Mouse (Mus musculus) kidney, adult 18-20 months (tissue): ENCODE data around the gene Rps15.
"Not testable (repeated sequence)": the region's sequence is repeated elsewhere in the genome, so short reads cannot be mapped to it uniquely, and the experiment has no call there.

ENCODE experiments used
- DNase-seq: peaks from one replicate; pipeline ENCODE4 v3.0.0; 2021

Rps15 gene

GRCm38 (mm10) chr10:80292251-80293146 is at the start of gene Rps15:
Gene Rps15 (plus strand): TSS chr10:80292453.
- DNase-seq: peak; percentile 94

DNA sequence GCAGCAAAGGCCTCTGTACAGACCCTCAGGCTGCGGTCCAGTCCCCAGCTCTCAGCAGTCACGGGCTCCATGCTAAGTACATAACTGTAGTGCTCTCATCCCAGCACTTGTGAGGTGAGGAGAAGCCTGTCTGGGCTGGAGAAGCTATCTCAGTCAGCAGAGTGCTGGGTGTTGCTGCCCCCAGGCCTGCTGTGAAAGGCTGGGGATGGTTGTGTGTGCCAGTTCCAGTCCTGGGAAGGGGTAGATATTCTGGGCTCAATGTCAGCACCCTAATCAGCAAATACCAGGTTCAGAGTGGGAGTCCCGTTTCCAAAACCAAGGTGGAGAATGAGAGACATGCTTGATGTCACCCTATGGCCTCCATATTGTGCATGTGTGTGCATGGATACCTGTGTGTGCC is 49.6 kb upstream of the Rps15 start:
- no peak for DNase-seq

GRCm38 (mm10) chr10:80244791-80245399 is 47.4 kb upstream of the Rps15 start:
- no peak for DNase-seq

GRCm38 (mm10) chr10:80245600-80245999 is 46.7 kb upstream of the Rps15 start:
- peak; percentile 83 for DNase-seq

GRCm38 (mm10) chr10:80247849-80248248 is 44.4 kb upstream of the Rps15 start:
- no peak for DNase-seq

DNA sequence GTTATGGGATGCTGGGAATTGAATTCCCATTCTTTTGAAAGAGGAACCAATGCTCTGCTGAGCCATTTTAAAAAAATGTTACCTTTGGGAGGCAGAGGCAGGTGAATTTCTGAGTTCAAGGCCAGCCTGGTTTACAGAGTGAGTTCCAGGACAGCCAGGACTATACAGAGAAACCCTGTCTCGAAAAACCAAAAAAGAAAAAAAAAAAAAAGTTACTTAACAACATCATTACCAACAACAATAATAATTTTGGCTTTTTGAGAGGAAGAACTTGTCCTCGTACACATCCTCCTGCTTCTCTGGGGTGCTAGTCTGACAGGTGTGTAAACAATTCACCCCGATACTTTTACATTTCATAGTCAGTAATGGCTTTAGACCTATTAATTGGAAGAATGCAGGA is 43.8 kb upstream of the Rps15 start:
- not testable (repeated sequence) for DNase-seq

DNA sequence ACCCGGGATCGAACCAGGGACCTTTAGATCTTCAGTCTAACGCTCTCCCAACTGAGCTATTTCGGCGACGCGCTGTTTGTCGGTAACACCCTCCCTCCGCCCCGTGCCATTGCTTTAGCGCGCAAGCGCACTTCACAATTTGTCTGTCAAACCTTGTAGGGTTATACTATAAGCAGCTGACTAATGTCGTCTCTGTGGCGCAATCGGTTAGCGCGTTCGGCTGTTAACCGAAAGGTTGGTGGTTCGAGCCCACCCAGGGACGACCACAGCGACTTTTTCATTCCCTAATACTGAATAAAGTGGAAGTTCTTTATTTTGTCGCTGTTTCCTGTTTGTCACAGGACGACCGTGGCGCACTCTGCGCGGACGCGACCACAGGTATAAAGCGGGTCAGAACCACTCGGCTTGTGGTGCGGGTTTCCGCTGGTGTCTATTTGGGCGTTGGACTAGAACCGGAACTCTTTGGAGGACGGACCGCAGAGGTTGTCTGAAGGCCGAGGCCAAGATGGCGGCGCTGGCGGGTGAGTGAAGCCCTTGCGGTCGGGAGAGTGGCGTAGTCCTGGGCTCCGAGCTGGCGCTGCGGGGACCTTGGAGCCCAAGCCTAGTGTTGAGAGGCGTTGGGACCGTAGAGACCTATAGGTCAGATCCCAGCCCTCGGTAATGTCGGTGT is 43.1 kb upstream of the Rps15 start, which contains the start of gene Ndufs7:
TSS of gene Ndufs7 (plus strand) at position 151 of the 670 bp plus-strand sequence.
- DNase-seq: peak; percentile 98

- no peak for DNase-seq
Observed at GRCm38 (mm10) chr10:80250059-80250458, 42.2 kb upstream of the Rps15 start.

DNA sequence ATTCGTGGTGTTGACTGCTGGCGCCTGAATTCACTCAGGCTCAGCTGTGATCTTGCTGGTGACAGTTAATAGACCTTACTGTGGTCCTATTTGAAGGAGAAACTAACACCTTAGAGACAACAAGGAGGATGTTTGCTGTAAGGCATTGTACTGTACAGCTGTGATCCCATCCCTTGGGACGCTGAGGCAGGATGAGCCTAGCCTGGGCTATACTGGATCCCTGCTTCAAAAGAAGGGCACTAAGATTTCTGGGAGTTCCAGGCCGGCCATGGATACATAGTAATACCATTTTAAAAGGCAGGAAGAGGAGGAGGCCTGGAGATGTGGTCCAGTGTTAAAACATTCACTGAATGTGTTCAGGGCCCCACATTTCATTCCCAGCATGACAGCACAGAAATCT is 41.7 kb upstream of the Rps15 start:
- no peak for DNase-seq

DNA sequence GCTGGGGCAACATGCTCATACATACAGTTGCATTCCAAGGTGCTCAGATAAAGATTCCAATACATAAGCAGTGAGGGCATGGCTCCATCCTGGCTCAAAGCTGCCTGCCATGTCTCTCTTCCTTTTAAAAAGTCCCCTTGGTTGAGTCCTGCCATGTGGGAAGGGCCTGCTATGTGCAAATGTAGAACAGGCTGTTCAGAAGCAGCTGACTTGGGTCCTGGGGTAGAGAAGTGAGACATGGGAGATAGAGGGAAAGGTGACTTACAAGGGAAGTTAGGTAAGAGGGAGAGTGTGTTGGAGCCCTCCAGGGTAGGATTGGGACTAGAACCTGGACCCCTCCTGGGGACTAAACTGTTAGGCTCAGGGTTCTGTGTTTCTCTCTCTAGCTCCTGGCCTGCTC is 40.2 kb upstream of the Rps15 start:
- no peak for DNase-seq

DNA sequence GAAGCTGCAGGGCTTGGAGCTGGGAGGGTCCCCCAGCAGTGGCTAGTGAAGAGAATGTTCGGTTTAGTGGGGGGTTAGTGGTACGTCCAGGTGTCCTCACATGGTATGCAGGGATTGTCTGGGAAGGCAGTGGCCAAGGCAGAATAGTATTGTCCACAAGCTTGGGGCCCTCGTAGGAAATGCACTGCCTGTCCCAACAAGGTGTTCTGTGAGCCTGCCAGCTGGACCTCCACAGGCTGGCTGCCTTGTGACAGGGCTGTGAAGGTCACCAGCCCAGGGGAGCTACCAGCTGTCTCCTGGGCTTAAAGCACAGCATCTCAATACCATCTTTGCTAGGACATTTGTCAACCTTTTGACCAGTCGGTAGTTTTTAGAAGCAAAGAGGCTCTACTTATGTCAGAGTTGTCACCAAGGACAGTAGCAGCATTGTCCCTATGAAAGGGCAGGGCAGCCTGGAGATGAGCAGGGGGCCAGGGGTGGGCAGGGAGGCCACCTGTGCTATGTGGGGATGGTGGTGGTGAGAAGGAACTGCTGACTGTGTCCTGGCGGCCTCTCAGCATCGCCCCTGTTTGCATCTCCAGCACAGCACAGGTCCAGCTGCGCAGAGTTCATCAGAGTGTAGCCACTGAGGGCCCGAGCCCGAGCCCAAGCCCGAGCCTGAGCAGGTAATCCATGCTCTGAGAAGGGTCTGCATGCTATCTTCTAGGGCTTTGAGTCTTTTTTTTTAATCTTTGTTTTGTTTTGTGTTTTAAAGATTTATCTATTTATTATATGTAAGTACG is 39.6 kb upstream of the Rps15 start:
- DNase-seq: no peak

DNA sequence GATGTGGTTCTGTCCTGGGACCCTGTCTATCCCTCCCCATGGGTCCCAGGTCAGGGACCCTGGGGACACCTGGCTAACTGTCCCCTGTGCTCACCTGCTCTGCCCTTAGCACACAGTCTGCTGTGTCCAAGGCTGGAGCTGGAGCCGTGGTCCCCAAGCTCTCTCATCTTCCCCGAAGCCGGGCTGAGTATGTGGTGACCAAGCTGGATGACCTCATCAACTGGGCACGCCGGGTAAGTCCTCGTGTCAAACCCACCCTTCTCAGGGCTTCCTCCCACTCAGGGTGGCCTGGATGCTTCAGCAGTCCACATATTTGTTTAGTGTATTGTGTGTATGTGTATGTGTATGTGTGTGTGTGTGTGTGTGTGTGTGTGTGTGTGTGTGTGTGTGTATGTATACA is 38.7 kb upstream of the Rps15 start:
- no peak for DNase-seq

DNA sequence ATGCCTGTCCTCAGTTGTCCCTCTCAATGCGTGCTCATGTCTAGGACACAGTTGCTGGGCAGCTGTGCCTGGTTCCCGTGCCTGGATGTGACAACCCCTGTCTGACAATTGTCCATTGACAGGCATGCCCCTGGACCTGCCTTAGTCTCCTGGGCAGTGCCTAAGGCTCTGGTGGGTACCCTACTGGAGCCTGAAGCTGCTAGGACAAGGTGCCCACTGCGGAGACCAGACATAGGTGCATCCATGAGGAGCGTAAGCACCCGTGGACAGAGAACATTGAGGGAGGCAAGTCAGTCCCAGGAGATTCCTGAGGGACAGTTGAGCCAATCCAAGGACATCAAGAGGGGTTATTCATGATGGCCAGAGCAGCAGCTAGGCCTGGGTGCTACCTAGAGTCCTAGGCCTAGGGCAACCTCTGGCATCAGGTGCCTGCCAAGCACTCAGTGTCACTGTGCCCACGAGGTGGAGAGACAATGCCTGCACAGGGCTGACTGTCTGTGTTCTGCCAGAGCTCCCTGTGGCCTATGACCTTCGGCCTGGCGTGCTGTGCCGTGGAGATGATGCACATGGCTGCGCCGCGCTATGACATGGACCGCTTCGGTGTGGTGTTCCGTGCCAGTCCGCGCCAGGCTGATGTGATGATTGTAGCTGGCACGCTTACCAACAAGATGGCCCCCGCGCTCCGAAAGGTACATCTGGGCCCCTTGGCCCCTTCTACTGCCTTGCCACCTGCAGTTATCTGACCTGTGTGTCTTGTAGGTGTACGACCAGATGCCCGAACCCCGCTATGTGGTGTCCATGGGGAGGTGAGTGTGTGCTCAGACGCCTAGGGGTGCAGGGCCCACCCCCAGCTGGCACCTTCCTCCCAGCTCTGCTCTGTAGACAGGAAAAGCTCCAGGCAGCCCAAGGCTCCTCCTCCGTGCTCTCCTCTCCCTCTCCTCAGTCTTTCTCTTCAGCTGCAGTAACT is 37.6 kb upstream of the Rps15 start:
- no peak for DNase-seq

GRCm38 (mm10) chr10:80255881-80256535 is 36.2 kb upstream of the Rps15 start:
- DNase-seq: no peak

DNA sequence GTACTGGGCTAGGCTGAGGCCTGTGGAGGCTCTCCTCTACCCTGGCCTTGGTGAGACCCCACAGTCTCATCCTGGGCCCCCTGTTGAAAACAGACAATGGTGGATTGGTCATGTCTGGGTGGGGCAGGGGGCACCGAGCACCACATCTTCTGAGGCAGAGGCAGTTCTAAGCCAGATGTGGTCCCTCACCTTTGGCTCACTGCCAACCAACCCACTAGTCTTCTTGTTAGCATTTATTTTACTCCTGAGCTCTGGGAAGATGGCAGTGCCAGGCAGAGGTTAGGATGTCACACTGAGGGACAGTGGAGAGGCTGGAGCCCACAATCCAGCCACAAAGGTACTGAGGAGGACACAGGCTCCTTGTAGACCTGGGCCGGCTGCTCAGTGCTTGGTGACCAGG is 34.3 kb upstream of the Rps15 start:
- DNase-seq: no peak

DNA sequence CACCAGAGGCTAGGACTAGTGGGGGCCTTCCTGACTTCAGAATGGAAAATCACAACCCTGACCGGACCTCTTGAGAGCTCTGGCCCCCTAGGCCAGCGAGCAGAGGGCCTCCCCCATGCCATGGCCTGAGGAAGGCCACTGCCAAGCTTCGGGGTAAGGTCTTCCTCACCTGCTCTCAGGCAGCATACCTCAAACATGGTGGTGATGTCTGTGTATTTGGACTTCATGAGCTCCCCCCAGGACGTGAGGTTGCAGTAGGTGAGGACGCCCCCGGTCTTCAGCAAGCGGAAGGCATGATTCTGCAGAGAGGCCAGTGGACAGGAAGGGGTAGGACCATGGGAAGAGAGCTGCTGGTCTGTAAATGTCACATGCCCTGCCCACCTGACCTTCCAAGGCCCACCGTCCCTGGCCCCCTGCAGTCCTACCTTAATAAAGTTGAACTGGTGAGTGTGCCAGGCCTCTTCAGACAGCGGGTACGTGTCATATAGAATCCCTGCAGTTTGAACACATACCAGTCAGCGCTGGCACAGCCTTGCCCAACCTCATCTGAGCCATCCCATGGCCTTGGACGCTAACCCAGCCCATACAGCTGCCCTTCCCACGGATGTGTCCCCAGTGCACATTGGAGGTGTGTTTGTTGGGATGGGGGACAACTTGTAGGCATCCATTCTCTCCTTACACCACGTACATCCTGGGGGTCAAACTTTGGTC is 33.3 kb upstream of the Rps15 start:
- no peak for DNase-seq

DNA sequence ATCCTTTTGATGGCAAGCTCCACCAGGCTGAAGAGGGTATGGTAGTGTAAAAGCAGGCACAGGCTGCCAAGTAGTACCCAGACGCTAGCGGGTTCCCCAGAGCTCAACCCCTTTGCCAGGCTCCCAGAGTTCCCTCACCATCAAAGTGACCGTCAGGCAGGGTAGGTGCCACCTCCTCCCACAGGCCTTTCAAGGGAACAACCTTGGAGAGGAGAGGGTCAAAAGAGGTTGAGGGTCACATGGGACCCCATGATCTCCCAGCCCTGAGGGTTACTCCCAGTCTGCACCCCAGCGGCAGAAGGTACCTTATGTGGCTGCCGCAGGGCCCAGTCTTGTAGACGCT is 32.8 kb upstream of the Rps15 start:
- no peak for DNase-seq

DNA sequence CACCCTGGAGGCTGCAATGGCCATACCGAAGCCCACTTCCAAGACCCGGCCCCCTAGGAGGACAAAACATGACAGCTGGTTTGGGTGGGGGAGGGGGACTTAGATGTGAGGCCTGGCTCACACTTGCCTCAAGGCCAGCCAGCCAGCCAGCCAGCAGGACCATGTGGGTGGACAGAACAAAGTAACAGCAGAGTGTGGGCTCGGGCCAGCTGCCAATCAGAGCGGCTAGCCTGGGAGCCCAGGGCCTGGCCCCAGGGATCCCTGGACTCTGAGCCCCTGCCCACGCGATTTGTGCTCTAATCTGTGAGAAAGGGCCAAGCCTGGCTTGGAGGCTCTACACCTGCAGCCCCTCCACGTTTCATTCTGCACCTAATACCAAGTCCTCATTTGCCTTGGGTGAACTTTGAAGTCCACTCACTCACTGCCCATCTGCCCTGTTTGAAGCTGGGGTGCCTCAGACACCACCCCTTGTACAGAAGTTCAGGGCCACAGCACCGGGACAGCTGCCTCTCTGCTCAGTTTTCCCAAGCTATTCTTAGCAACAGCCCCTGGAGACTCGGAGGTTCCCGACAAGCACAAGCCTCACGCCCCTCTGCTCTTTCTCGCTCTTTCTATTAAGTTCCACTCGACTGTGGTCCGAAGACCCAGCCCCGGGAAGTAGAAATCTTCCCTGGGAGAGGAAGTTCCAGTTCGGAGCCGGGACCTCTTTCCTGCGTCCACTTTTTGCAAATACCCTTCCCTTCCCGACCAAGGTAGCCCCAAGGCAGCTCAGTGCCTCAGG is 32.2 kb upstream of the Rps15 start:
- peak; percentile 75 for DNase-seq

DNA sequence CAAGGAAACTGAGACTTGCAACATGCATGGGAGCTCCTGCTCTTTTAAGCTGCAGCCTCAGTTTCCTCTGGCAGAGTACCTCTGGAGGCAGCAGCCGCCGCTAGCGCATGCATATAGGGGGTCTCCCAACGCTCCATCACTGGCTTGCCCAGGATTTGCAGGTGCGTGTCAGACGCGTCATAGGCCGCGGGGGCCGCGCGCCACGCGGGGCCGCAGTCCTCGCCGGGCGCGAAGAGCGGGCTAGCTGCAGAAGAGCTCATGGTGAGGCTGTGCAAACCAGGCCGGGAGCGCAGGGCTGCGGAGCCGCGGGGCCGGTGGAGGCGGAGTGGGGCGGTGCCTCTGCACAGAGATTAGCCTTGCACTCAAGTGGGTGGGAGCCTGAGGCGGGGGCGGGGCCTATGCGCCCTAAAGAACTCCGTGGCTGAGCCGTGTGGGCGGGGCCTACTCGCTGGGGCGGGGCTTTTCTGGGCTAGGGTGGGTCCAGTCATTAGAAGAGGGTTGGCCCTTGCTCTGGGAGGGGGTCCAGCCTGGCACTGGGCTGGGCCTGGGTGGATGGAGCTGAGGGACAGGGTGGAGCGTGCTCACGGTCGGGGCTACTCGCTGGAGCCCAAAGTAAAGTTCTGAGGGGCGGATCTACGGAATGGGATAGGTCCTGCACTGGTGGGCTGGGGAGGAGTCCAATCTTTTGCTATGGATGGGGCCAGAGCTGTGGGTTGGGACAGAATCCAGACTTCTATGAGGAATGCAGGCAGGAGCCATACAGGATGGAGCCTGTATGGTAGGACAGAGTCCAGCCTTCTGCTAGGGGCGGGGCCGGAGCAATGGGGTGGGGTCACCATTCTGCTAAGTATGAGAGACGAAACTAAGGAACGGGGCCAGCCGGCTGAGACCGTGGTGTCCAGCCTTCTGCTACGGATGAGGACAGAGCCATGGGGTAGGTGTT is 31.3 kb upstream of the Rps15 start, which contains the start of the genes Gamt and Dazap1:
TSS of gene Gamt (minus strand) at position 371 of the 943 bp plus-strand sequence.
TSS of gene Dazap1 (plus strand) at position 845 of the 943 bp plus-strand sequence.
- peak; percentile 97 for DNase-seq
